Mouse (Mus musculus) MEL (cell line): ENCODE data around the gene Papss2. TPM values are rescaled to one million over a fixed set of nuclear protein-coding genes. Genes with fewer than 3 reads are reported as not detected.

Source experiments
- DNase-seq: peaks from one replicate; pipeline ENCODE4 v3.0.0; 2011; ENCODE audit warnings: low read depth, low spot score
- H3K27ac ChIP-seq: 2 replicates; pipeline ENCODE4 v1.5.1; 2012; ENCODE audit warnings: low read depth, mild to moderate bottlenecking, control low read depth, low read length, moderate library complexity; ENCODE audit not compliant: control insufficient read depth
- H3K27me3 ChIP-seq, 2 experiments: fragments of 150-350 bp in 1 of 2; sonication (generic) in 1 of 2; 2 replicates each; pipeline ENCODE4 v1.6.1; 2012; ENCODE audit warnings: low read length in 2 of 2, mild to moderate bottlenecking in 2 of 2, improper control_type of control experiment in 1 of 2, moderate library complexity in 1 of 2; ENCODE audit not compliant: insufficient read depth in 2 of 2, control insufficient read depth in 1 of 2
- H3K36me3 ChIP-seq, 2 experiments: 2 replicates each; pipeline ENCODE4 v1.6.1; 2012 to 2014; ENCODE audit warnings: low read length in 2 of 2, improper control_type of control experiment in 1 of 2, inconsistent platforms in 1 of 2, mild to moderate bottlenecking in 1 of 2; ENCODE audit not compliant: insufficient read depth in 2 of 2, control insufficient read depth in 1 of 2
- H3K4me1 ChIP-seq, 2 experiments: fragments of 150-350 bp in 1 of 2; sonication (generic) in 1 of 2; 2 replicates each; pipeline ENCODE4 v1.6.1; 2012; ENCODE audit warnings: low read length in 2 of 2, improper control_type of control experiment in 1 of 2, mild to moderate bottlenecking in 1 of 2; ENCODE audit not compliant: insufficient read depth in 2 of 2, control insufficient read depth in 1 of 2
- H3K4me3 ChIP-seq, 2 experiments: fragments of 150-350 bp in 1 of 2; sonication (generic) in 1 of 2; 2 replicates each; pipeline ENCODE4 v1.5.1; 2012; ENCODE audit warnings: low read depth in 2 of 2, low read length in 2 of 2, mild to moderate bottlenecking in 2 of 2, moderate library complexity in 2 of 2, control low read depth in 1 of 2, improper control_type of control experiment in 1 of 2; ENCODE audit not compliant: control insufficient read depth in 1 of 2, insufficient read depth in 1 of 2
- H3K79me2 ChIP-seq: 2 replicates; pipeline ENCODE4 v1.6.1; 2012; ENCODE audit warnings: mild to moderate bottlenecking, low read length, moderate library complexity; ENCODE audit not compliant: control insufficient read depth, poor library complexity, insufficient read depth
- H3K9ac ChIP-seq: 2 replicates; pipeline ENCODE4 v1.6.1; 2012; ENCODE audit warnings: low read depth, mild to moderate bottlenecking, control low read depth, low read length, moderate library complexity; ENCODE audit not compliant: control insufficient read depth, poor library complexity, severe bottlenecking
- H3K9me3 ChIP-seq: fragments of 150-350 bp; sonication (generic); replicated peaks from 2 replicates; pipeline ENCODE4 v1.6.1; 2012; ENCODE audit warnings: mild to moderate bottlenecking, low read length, improper control_type of control experiment, moderate library complexity; ENCODE audit not compliant: insufficient read depth
- BHLHE40 ChIP-seq: IDR thresholded peaks from 2 replicates; pipeline ENCODE4 v1.6.1; 2012; ENCODE audit warnings: low read depth, mild to moderate bottlenecking, inconsistent platforms, low read length, improper control_type of control experiment, borderline replicate concordance
- CHD1 ChIP-seq: IDR thresholded peaks from 2 replicates; pipeline ENCODE4 v1.6.1; 2012; ENCODE audit warnings: low read depth, mild to moderate bottlenecking, inconsistent platforms, low read length, improper control_type of control experiment
- CHD2 ChIP-seq: IDR thresholded peaks from 2 replicates; pipeline ENCODE4 v1.6.1; 2011; ENCODE audit warnings: low read length, improper control_type of control experiment
- CTCF ChIP-seq, 3 experiments: IDR thresholded peaks in 2 of 3; conservative IDR thresholded peaks in 1 of 3; 2 replicates each; pipeline ENCODE4 v1.5.1; 2011 to 2012; ENCODE audit warnings: low read length in 3 of 3, low read depth in 2 of 3, mild to moderate bottlenecking in 2 of 3, improper control_type of control experiment in 1 of 3, inconsistent platforms in 1 of 3, mixed read lengths in 1 of 3, moderate library complexity in 1 of 3; ENCODE audit not compliant: control insufficient read depth in 1 of 3, insufficient read depth in 1 of 3, poor library complexity in 1 of 3, severe bottlenecking in 1 of 3
- E2F4 ChIP-seq: IDR thresholded peaks from 2 replicates; pipeline ENCODE4 v1.6.1; 2011; ENCODE audit warnings: low read depth, low read length, improper control_type of control experiment, borderline replicate concordance
- EP300 ChIP-seq, 2 experiments: IDR thresholded peaks; 2 replicates each; pipeline ENCODE4 v1.6.1; 2011; ENCODE audit warnings: improper control_type of control experiment in 2 of 2, low read length in 2 of 2, low read depth in 1 of 2, mild to moderate bottlenecking in 1 of 2
- ETS1 ChIP-seq: IDR thresholded peaks from 2 replicates; pipeline ENCODE4 v1.6.1; 2012; ENCODE audit warnings: low read depth, mild to moderate bottlenecking, inconsistent platforms, low read length, improper control_type of control experiment, moderate library complexity
- GABPA ChIP-seq: IDR thresholded peaks from 2 replicates; pipeline ENCODE4 v1.6.1; 2012; ENCODE audit warnings: low read depth, mild to moderate bottlenecking, inconsistent platforms, low read length, improper control_type of control experiment, moderate library complexity
- GATA1 ChIP-seq: IDR thresholded peaks from 2 replicates; pipeline ENCODE4 v1.6.1; 2011; ENCODE audit warnings: low read depth, low read length, improper control_type of control experiment
- JUND ChIP-seq: IDR thresholded peaks from 2 replicates; pipeline ENCODE4 v1.6.1; 2011; ENCODE audit warnings: low read depth, mild to moderate bottlenecking, improper control_type of control experiment, low read length
- KAT2A ChIP-seq: conservative IDR thresholded peaks from 2 replicates; pipeline ENCODE4 v1.6.1; 2012; ENCODE audit warnings: low read depth, low read length, improper control_type of control experiment, inconsistent platforms
- MAZ ChIP-seq: IDR thresholded peaks from 2 replicates; pipeline ENCODE4 v1.6.1; 2012; ENCODE audit warnings: low read depth, mild to moderate bottlenecking, inconsistent platforms, low read length, improper control_type of control experiment
- MYB ChIP-seq: IDR thresholded peaks from 2 replicates; pipeline ENCODE4 v1.6.1; 2011; ENCODE audit warnings: mild to moderate bottlenecking, low read depth, low read length, improper control_type of control experiment
- MYC ChIP-seq: IDR thresholded peaks from 2 replicates; pipeline ENCODE4 v1.6.1; 2011; ENCODE audit warnings: low read depth, mild to moderate bottlenecking, low read length, improper control_type of control experiment, moderate library complexity
- NELFE ChIP-seq: IDR thresholded peaks from 2 replicates; pipeline ENCODE4 v1.6.1; 2011; ENCODE audit warnings: low read depth, low read length, improper control_type of control experiment
- NRF1 ChIP-seq: IDR thresholded peaks from 2 replicates; pipeline ENCODE4 v1.6.1; 2014; ENCODE audit warnings: low read depth, mild to moderate bottlenecking, inconsistent platforms, low read length, improper control_type of control experiment, moderate library complexity; ENCODE audit not compliant: poor library complexity, insufficient read depth, severe bottlenecking
- POLR2A ChIP-seq, 2 experiments: IDR thresholded peaks; 2 replicates each; pipeline ENCODE4 v1.6.1; 2011 to 2012; ENCODE audit warnings: low read length in 2 of 2, mild to moderate bottlenecking in 2 of 2, control low read depth in 1 of 2, improper control_type of control experiment in 1 of 2, low read depth in 1 of 2, moderate library complexity in 1 of 2; ENCODE audit not compliant: control insufficient read depth in 1 of 2, insufficient read depth in 1 of 2, poor library complexity in 1 of 2
- POLR2AphosphoS2 ChIP-seq: IDR thresholded peaks from 2 replicates; pipeline ENCODE4 v1.6.1; 2011; ENCODE audit warnings: low read length, improper control_type of control experiment
- POLR2AphosphoS5 ChIP-seq: IDR thresholded peaks from 2 replicates; pipeline ENCODE4 v1.6.1; 2012; ENCODE audit warnings: low read depth, borderline replicate concordance, mild to moderate bottlenecking, inconsistent platforms, low read length, moderate library complexity, mixed read lengths
- TBP ChIP-seq: IDR thresholded peaks from 2 replicates; pipeline ENCODE4 v1.8.0; 2011; ENCODE audit warnings: low read depth, low read length, improper control_type of control experiment
- UBTF ChIP-seq: IDR thresholded peaks from 2 replicates; pipeline ENCODE4 v1.6.1; 2012; ENCODE audit warnings: low read depth, mild to moderate bottlenecking, inconsistent platforms, low read length, improper control_type of control experiment, moderate library complexity, borderline replicate concordance; ENCODE audit not compliant: insufficient read depth
- USF1 ChIP-seq: IDR thresholded peaks from 2 replicates; pipeline ENCODE4 v1.6.1; 2014; ENCODE audit warnings: low read depth, mild to moderate bottlenecking, inconsistent platforms, low read length, improper control_type of control experiment, moderate library complexity
- ZC3H11A ChIP-seq: IDR thresholded peaks from 2 replicates; pipeline ENCODE4 v1.6.1; 2012; ENCODE audit warnings: low read depth, mild to moderate bottlenecking, inconsistent platforms, low read length, improper control_type of control experiment
- ZKSCAN1 ChIP-seq: IDR thresholded peaks from 2 replicates; pipeline ENCODE4 v1.6.1; 2012; ENCODE audit warnings: low read depth, mild to moderate bottlenecking, inconsistent platforms, low read length, improper control_type of control experiment, moderate library complexity
- ZNF384 ChIP-seq: IDR thresholded peaks from 2 replicates; pipeline ENCODE4 v1.6.1; 2012; ENCODE audit warnings: low read depth, mild to moderate bottlenecking, inconsistent platforms, low read length, improper control_type of control experiment
- polyA plus RNA-seq, 2 experiments: library from polyadenylated mRNA; stranded (reverse) in 1 of 2; unstranded in 1 of 2; fragments of >175 nt in 1 of 2; fragments of >200 nt in 1 of 2; gene quantifications; 2 replicates each; pipeline versions ENCODE4 v1.2.1 to v1.2.4; 2012; ENCODE audit warnings: low replicate concordance in 2 of 2, low read depth in 1 of 2; ENCODE audit not compliant: insufficient read length in 2 of 2, insufficient read depth in 1 of 2, missing spikeins in 1 of 2
- total RNA-seq: library from RNA; depleted of rRNA; stranded (reverse); fragments of 300-350 nt; gene quantifications from 2 replicates; pipeline ENCODE4 v1.2.3, GENCODE M21; 2012

Gene Papss2
- total and polyA plus RNA-seq, 3 experiments = 1.7 to 2.6 TPM; not detected in 1

- H3K9ac ChIP-seq = no peak overlapping the region
- DNase-seq = no peak
- peaks cover 2 to 8% of the 10 kb centered on the region in 2 experiments; a peak in 3 of 4 replicates for H3K4me1 ChIP-seq
- H3K9me3 ChIP-seq = no peaks in the 10 kb centered on the region
- TF ChIP-seq UBTF (no peak), EP300 (IDR thresholded peaks at IDR 0.05; ENCODE audit: low read depth in 1 of 2, low read length in 2 of 2) (no peak), KAT2A (no peak), JUND (no peak), POLR2A (IDR thresholded peaks at IDR 0.05; ENCODE audit: control insufficient read depth in 1 of 2, insufficient read depth in 1 of 2, low read depth in 1 of 2, low read length in 2 of 2, poor library complexity in 1 of 2) (no peak), GABPA (no peak), ZC3H11A (no peak), POLR2AphosphoS5 (no peak), NRF1 (no peak), MAZ (no peak), CHD2 (no peak), ZKSCAN1 (no peak), NELFE (no peak), TBP (no peak), CTCF (IDR thresholded peaks at IDR 0.05 in 2 of 3, conservative IDR thresholded peaks at IDR 0.05 in 1 of 3; ENCODE audit: control insufficient read depth in 1 of 3, insufficient read depth in 1 of 3, low read depth in 2 of 3, low read length in 3 of 3, poor library complexity in 1 of 3, severe bottlenecking in 1 of 3) (no peak), E2F4 (no peak), MYB (no peak), POLR2AphosphoS2 (no peak), BHLHE40 (no peak)
- H3K27me3 ChIP-seq = no peaks in the 10 kb centered on the region
- H3K27ac ChIP-seq = no peak overlapping the region
- H3K4me3 ChIP-seq = no peak overlapping the region
- peaks cover 0 to 6% of the 10 kb centered on the region in 2 experiments; a peak in 2 of 4 replicates for H3K36me3 ChIP-seq
- H3K79me2 ChIP-seq = no peaks in the 10 kb centered on the region
These were observed 5.6 kb downstream of the Papss2 start for GRCm38 (mm10) chr19:32601033-32601770.

- Histone ChIP-seq H3K4me1 (peaks cover 2 to 8% of the 10 kb centered on the region in 2 experiments; a peak in 3 of 4 replicates), H3K4me3 (no peak overlapping the region), H3K9ac (no peak overlapping the region), H3K27me3 (no peaks in the 10 kb centered on the region), H3K9me3 (no peaks in the 10 kb centered on the region), H3K27ac (no peak overlapping the region), H3K79me2 (no peaks in the 10 kb centered on the region), H3K36me3 (peaks cover 0 to 6% of the 10 kb centered on the region in 2 experiments; a peak in 2 of 4 replicates)
- peak; percentile 50 for DNase-seq
- TF ChIP-seq ETS1 = no peak
- TF ChIP-seq GATA1 = 0 out of 2 replicates have a peak, but pooled peaks have one; percentile 7
- no peak for TF ChIP-seq POLR2A (IDR thresholded peaks at IDR 0.05; ENCODE audit: control insufficient read depth in 1 of 2, insufficient read depth in 1 of 2, low read depth in 1 of 2, low read length in 2 of 2, poor library complexity in 1 of 2)
- TF ChIP-seq MYC = no peak
- no peak for TF ChIP-seq CHD1
- no peak for TF ChIP-seq JUND
- TF ChIP-seq ZNF384 = peak; percentile 34; the same call in 1 of the 2 replicates
- TF ChIP-seq USF1 = no peak
These were observed 7.9 kb downstream of the Papss2 start for GRCm38 (mm10) chr19:32603466-32603865.
